Mouse (Mus musculus) myocyte (in vitro differentiated cells): Measurements from ENCODE around the gene Kntc1.

Source experiments
- CEBPB ChIP-seq: IDR thresholded peaks from 2 replicates; pipeline ENCODE4 v1.6.1; 2011; ENCODE audit warnings: mild to moderate bottlenecking, moderate library complexity; ENCODE audit not compliant: poor library complexity, insufficient read depth, severe bottlenecking
- MYOD1 ChIP-seq, 3 experiments: IDR thresholded peaks; one replicate each; pipeline ENCODE4 v1.6.1; 2011; ENCODE audit warnings: control low read depth in 2 of 3, low read depth in 2 of 3, mild to moderate bottlenecking in 2 of 3, moderate library complexity in 1 of 3; ENCODE audit not compliant: insufficient read length in 2 of 3, control insufficient read depth in 1 of 3
- POLR2A ChIP-seq: IDR thresholded peaks from one replicate; pipeline ENCODE4 v1.6.1; 2011; ENCODE audit warnings: low read depth, mild to moderate bottlenecking, control low read depth, moderate library complexity; ENCODE audit not compliant: insufficient read length
- USF1 ChIP-seq: IDR thresholded peaks from one replicate; pipeline ENCODE4 v1.6.1; 2011; ENCODE audit warnings: low read depth, mild to moderate bottlenecking, control low read depth, moderate library complexity

DNA sequence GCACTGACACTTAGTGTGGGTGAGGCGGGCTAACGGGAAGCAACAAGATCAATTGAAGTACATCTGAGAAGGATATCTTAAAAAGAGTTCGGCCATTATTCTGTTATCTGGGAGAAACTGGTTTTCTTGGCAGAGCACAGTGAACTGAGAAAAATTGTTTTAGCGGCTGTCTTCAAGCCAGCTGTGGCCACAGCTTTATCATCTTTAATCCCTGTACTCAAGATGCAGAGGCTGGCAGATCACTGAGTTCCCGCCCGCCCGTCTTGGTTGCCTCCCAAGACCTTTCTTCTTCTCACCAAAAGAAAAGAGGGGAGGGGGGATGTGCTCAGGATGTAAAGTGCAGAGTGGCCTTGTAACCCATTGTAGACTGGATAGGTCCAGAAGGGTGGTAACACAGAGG, 67.4 kb downstream of the Kntc1 start:
- no peak for TF ChIP-seq POLR2A
- no peak for TF ChIP-seq USF1
- no peak for TF ChIP-seq MYOD1 (IDR thresholded peaks at IDR 0.05; ENCODE audit: control insufficient read depth in 1 of 3, insufficient read length in 2 of 3, low read depth in 2 of 3)
- TF ChIP-seq CEBPB: no peak
